9 mouse cellular contexts compared by ENCODE assay signal in genomic region chr4:130531645-130532280, GRCm38 (mm10). TPM values are rescaled to one million over a fixed set of nuclear protein-coding genes. Genes with fewer than 3 reads are reported as not detected.
DNase-seq lines count a peak whose midpoint lies in the region; ATAC-seq and TF ChIP-seq lines count a peak whose summit lies in the region.
"Had no signal": no experiment of that assay in that cellular context is flagged by ENCODE, and none has a peak within 500 bp of the region (broad histone marks: within the 10 kb centered on the region; RNA-seq: fewer than 3 reads in every experiment).

No protein-coding gene starts in this region.

- 0 out of 2 replicates have a peak overlapping the region, but pooled peaks have one; percentile 6 for H3K4me3 ChIP-seq in hindbrain, embryonic 11.5 days (ENCODE audit: low read depth, low read length)

- ATAC-seq in Patski = no peak
- peak; percentile 58; the same call in 1 of the 2 replicates for ATAC-seq in hindbrain, embryonic 11.5 days (ENCODE audit: low FRiP score)

- H3K27me3 ChIP-seq in Patski = no peaks in the 10 kb centered on the region
- H3K27me3 ChIP-seq in hindbrain, embryonic 11.5 days (ENCODE audit: control insufficient read depth, insufficient read depth, low read length) = no peaks in the 10 kb centered on the region

- CTCF ChIA-PET in Patski (lab: Charles Lee) = interaction anchor here (0.7 to 3.7 kb wide), 8 partner anchors 11 to 234 kb away, joined by 3 to 10 read pairs (median 4); no protein-coding TSS in a partner anchor

- no peak overlapping the region for H3K27ac ChIP-seq in hindbrain, embryonic 11.5 days (ENCODE audit: low read depth, low read length)
- H3K27ac ChIP-seq: macrophage had no signal

- no peaks in the 10 kb centered on the region for H3K9me3 ChIP-seq in hindbrain, embryonic 11.5 days (ENCODE audit: control insufficient read depth, low read length)

- 0 out of 2 replicates have a peak, but pooled peaks cover 2% of the 10 kb centered on the region for H3K36me3 ChIP-seq in hindbrain, embryonic 11.5 days (ENCODE audit: control insufficient read depth, insufficient read depth, low read length)

- no peak overlapping the region for H3K4me2 ChIP-seq in hindbrain, embryonic 11.5 days (replicated peaks; ENCODE audit: low read depth, low read length)

- in situ Hi-C loops in Patski (cut with MboI; ENCODE audit: low pct_unique_long_range_greater_than_20kb) = no loop called here

- no peak for DNase-seq in Patski (ENCODE audit: low read depth, low spot score)
- DNase-seq in cerebellum, postnatal 14 days = peak; percentile 91 to 94
- peak; percentile 48 to 70 for DNase-seq in frontal cortex, postnatal 14 days (ENCODE audit: low spot score in 2 of 2)
- peak; percentile 87 for DNase-seq in hindbrain, embryonic 11.5 days (ENCODE audit: low spot score)
- DNase-seq in layer of hippocampus, postnatal 25 days (ENCODE audit: extremely low spot score in 1 of 2, low spot score in 1 of 2) = peak; percentile 80 to 88
- peak; percentile 73 for DNase-seq in lung, postnatal 36 days
- peak; percentile 75 for DNase-seq in retina, postnatal 1 day
- peak; percentile 43 for DNase-seq in urinary bladder, postnatal 10 days (ENCODE audit: low spot score)

- POLR2A ChIA-PET in Patski (lab: Charles Lee) = no interaction called here

- no peak overlapping the region for H3K9ac ChIP-seq in hindbrain, embryonic 11.5 days (ENCODE audit: low read depth, low read length)

- TF ChIP-seq CTCF in Patski (IDR thresholded peaks at IDR 0.05) = peak; percentile 61

- 26% methylated on average over 28 of the region's 28 CpGs for WGBS in hindbrain, embryonic 11.5 days

- H3K4me1 ChIP-seq in hindbrain, embryonic 11.5 days (replicated peaks; ENCODE audit: control insufficient read depth, insufficient read depth, low read length) = no peaks in the 10 kb centered on the region

RNA-seq across cellular contexts. Expression of gene Nkain1, which starts 42.2 kb away (rescaled TPM):
- 8.1 TPM for polyA plus RNA-seq in Patski (2021)
- polyA plus RNA-seq in hindbrain, embryonic 11.5 days (2014; fragmentation: Nextera tagmentation; extraction: Ambion mirVana) = 21.6 and 27.4 TPM in 2 replicates
- total RNA-seq in layer of hippocampus, postnatal 25 days (2021) = 10 to 100 TPM; 37.1 to 47.1 TPM
